Mouse (Mus musculus) thymus, adult 2 months (tissue): ENCODE results near the gene Serpinb6a.

Experiments used
- CTCF ChIP-seq: fragments of 200-500 bp; IDR thresholded peaks from 2 replicates; pipeline ENCODE4 v1.5.1; 2012; ENCODE audit warnings: mild to moderate bottlenecking, control low read depth, low read length, moderate library complexity, borderline replicate concordance; ENCODE audit not compliant: control insufficient read depth, poor library complexity, insufficient read depth; ENCODE audit errors: extremely low read depth
- POLR2A ChIP-seq: fragments of 200-500 bp; IDR thresholded peaks from 2 replicates; pipeline ENCODE4 v1.6.1; 2012; ENCODE audit warnings: mild to moderate bottlenecking, low read length, control low read depth, moderate library complexity; ENCODE audit not compliant: control insufficient read depth, poor library complexity, insufficient read depth; ENCODE audit errors: extremely low read depth

GRCm38 (mm10) chr13:33956571-33957421 is 45.8 kb downstream of the Serpinb6a start:
- TF ChIP-seq CTCF (no peak), POLR2A (no peak)
